Mouse (Mus musculus) thymus, postnatal 36 days (tissue): ENCODE measurements around the gene Gm21994.
"Not testable (repeated sequence)": the region's sequence is repeated elsewhere in the genome, so short reads cannot be mapped to it uniquely, and the experiment has no call there.

ENCODE experiments used
- DNase-seq, 2 experiments: peaks; one replicate each; pipeline ENCODE4 v3.0.0; 2022; ENCODE audit warnings: mixed read lengths in 2 of 2

The Gm21994 gene

GRCm38 (mm10) chr2:150255491-150255890, at the start of gene Gm21994:
Gene Gm21994, minus strand, starts transcription at chr2:150255591.
- not testable (repeated sequence) for DNase-seq

- DNase-seq = no peak
Observed at GRCm38 (mm10) chr2:150299096-150299495, 43.7 kb upstream of the Gm21994 start.

- no peak for DNase-seq
Observed at GRCm38 (mm10) chr2:150293669-150294068, 38.3 kb upstream of the Gm21994 start.

GRCm38 (mm10) chr2:150257291-150257690, 1.9 kb upstream of the Gm21994 start, which contains the start of gene Gm14124:
Gene Gm14124, plus strand, starts transcription at chr2:150257517.
- DNase-seq = not testable (repeated sequence)

GRCm38 (mm10) chr2:150256861-150257260, 1.5 kb upstream of the Gm21994 start:
- DNase-seq = not testable (repeated sequence)

- DNase-seq = no peak
Observed at GRCm38 (mm10) chr2:150243211-150243610, 12.2 kb downstream of the Gm21994 start.

- not testable (repeated sequence) for DNase-seq
Observed at GRCm38 (mm10) chr2:150223263-150223662, 32.1 kb downstream of the Gm21994 start.

- DNase-seq = not testable (repeated sequence)
Observed at GRCm38 (mm10) chr2:150218363-150218725, 37.0 kb downstream of the Gm21994 start.

- peak; percentile 41 to 51 for DNase-seq
Observed at GRCm38 (mm10) chr2:150217600-150218362, 37.6 kb downstream of the Gm21994 start, which contains the start of gene Zfp937. Gene Zfp937, plus strand, starts transcription at chr2:150218073.
